Mouse (Mus musculus) testis, adult 2 months (tissue): Measurements from ENCODE around the gene Il18.

Experiments
- CTCF ChIP-seq: fragments of 200-500 bp; IDR thresholded peaks from 2 replicates; pipeline ENCODE4 v1.5.1; 2012; ENCODE audit warnings: low read depth, mild to moderate bottlenecking, inconsistent platforms, low read length, moderate library complexity; ENCODE audit not compliant: control insufficient read depth, insufficient read depth, insufficient replicate concordance
- POLR2A ChIP-seq: fragments of 200-500 bp; IDR thresholded peaks from 2 replicates; pipeline ENCODE4 v1.6.1; 2012; ENCODE audit warnings: low read depth, mild to moderate bottlenecking, inconsistent platforms, low read length, moderate library complexity; ENCODE audit not compliant: control insufficient read depth

- TF ChIP-seq CTCF: no peak
- no peak for TF ChIP-seq POLR2A
Observed at GRCm38 (mm10) chr9:50603998-50604324, 49.3 kb downstream of the Il18 start.
